Mouse (Mus musculus) spleen, postnatal 10 days (tissue): Measurements from ENCODE around the gene Mrtfa.

Experiments
- DNase-seq, 2 experiments: peaks; one replicate each; pipeline ENCODE4 v3.0.0; 2021 to 2022; ENCODE audit warnings: low spot score in 2 of 2

Mrtfa gene

GRCm38 (mm10) chr15:81197197-81197596, 6.6 kb upstream of the Mrtfa start:
- no peak for DNase-seq

- DNase-seq: no peak
Measured at GRCm38 (mm10) chr15:81195447-81195846, 4.9 kb upstream of the Mrtfa start.

GRCm38 (mm10) chr15:81194791-81195190, 4.2 kb upstream of the Mrtfa start:
- DNase-seq: no peak

GRCm38 (mm10) chr15:81192858-81193257, 2.3 kb upstream of the Mrtfa start:
- no peak for DNase-seq

GRCm38 (mm10) chr15:81192316-81192715, 1.8 kb upstream of the Mrtfa start:
- no peak for DNase-seq

GRCm38 (mm10) chr15:81191303-81191702, 746 bp upstream of the Mrtfa start:
- no peak for DNase-seq

- DNase-seq: peak; percentile 37 to 42
Measured at GRCm38 (mm10) chr15:81190011-81190629, 437 bp downstream of the Mrtfa start.

GRCm38 (mm10) chr15:81189061-81189460, 1.5 kb downstream of the Mrtfa start:
- DNase-seq: no peak

- DNase-seq: no peak
Measured at GRCm38 (mm10) chr15:81184913-81185312, 5.6 kb downstream of the Mrtfa start.

- DNase-seq: no peak
Measured at GRCm38 (mm10) chr15:81181233-81181632, 9.3 kb downstream of the Mrtfa start.

- no peak for DNase-seq
Measured at GRCm38 (mm10) chr15:81179523-81179922, 11.0 kb downstream of the Mrtfa start.

- no peak for DNase-seq
Measured at GRCm38 (mm10) chr15:81178703-81179102, 11.9 kb downstream of the Mrtfa start.

GRCm38 (mm10) chr15:81177860-81178259, 12.7 kb downstream of the Mrtfa start:
- no peak for DNase-seq

GRCm38 (mm10) chr15:81175633-81176032, 14.9 kb downstream of the Mrtfa start:
- no peak for DNase-seq

- no peak for DNase-seq
Measured at GRCm38 (mm10) chr15:81172259-81172658, 18.3 kb downstream of the Mrtfa start.

GRCm38 (mm10) chr15:81168735-81169134, 21.8 kb downstream of the Mrtfa start:
- DNase-seq: no peak

GRCm38 (mm10) chr15:81167831-81168230, 22.7 kb downstream of the Mrtfa start:
- DNase-seq: no peak

GRCm38 (mm10) chr15:81166291-81166690, 24.3 kb downstream of the Mrtfa start:
- no peak for DNase-seq

GRCm38 (mm10) chr15:81164560-81165310, 25.8 kb downstream of the Mrtfa start:
- DNase-seq: no peak

- DNase-seq: no peak
Measured at GRCm38 (mm10) chr15:81161571-81161970, 29.0 kb downstream of the Mrtfa start.

- no peak for DNase-seq
Measured at GRCm38 (mm10) chr15:81160677-81161076, 29.9 kb downstream of the Mrtfa start.

- no peak for DNase-seq
Measured at GRCm38 (mm10) chr15:81159212-81159611, 31.3 kb downstream of the Mrtfa start.

GRCm38 (mm10) chr15:81158517-81159120, 31.9 kb downstream of the Mrtfa start:
- DNase-seq: no peak
